Mouse (Mus musculus) stomach, embryonic 16.5 days (tissue): ENCODE data around the gene Parp3. TPM values are rescaled to one million over a fixed set of nuclear protein-coding genes. Genes with fewer than 3 reads are reported as not detected.
A peak's percentile ranks its signal among the peaks of the same experiment; 100 is the strongest.

ENCODE experiments used
- ATAC-seq: fragments of 200-750 bp; cut with Nextera tagmentation; 2 replicates; pipeline ENCODE4 v1.8.0; 2017; ENCODE audit warnings: moderate number of reproducible peaks, moderate TSS enrichment; ENCODE audit not compliant: insufficient read depth, low FRiP score
- H3K27ac ChIP-seq: fragments of 300-500 bp; sonication (generic); 2 replicates; pipeline ENCODE4 v1.5.1; 2014; ENCODE audit warnings: low read length
- H3K27me3 ChIP-seq: fragments of 300-500 bp; sonication (generic); 2 replicates; pipeline ENCODE4 v1.6.1; 2014; ENCODE audit warnings: low read length, control low read depth, mixed read lengths; ENCODE audit not compliant: control insufficient read depth, insufficient read depth
- H3K36me3 ChIP-seq: fragments of 300-500 bp; sonication (generic); 2 replicates; pipeline ENCODE4 v1.6.1; 2014; ENCODE audit warnings: low read length; ENCODE audit not compliant: control insufficient read depth, insufficient read depth
- H3K4me1 ChIP-seq: fragments of 300-500 bp; sonication (generic); 2 replicates; pipeline ENCODE4 v1.6.1; 2014; ENCODE audit warnings: low read length, control low read depth, mixed read lengths; ENCODE audit not compliant: control insufficient read depth, insufficient read depth
- H3K4me2 ChIP-seq: fragments of 300-500 bp; sonication (generic); 2 replicates; pipeline ENCODE4 v1.6.1; 2014; ENCODE audit warnings: low read depth, low read length, mixed read lengths
- H3K4me3 ChIP-seq: fragments of 300-500 bp; sonication (generic); replicated peaks from 2 replicates; pipeline ENCODE4 v1.5.1; 2014; ENCODE audit warnings: mild to moderate bottlenecking, low read length
- H3K9ac ChIP-seq: fragments of 300-500 bp; sonication (generic); 2 replicates; pipeline ENCODE4 v1.6.1; 2014; ENCODE audit warnings: low read length
- H3K9me3 ChIP-seq: fragments of 300-500 bp; sonication (generic); replicated peaks from 2 replicates; pipeline ENCODE4 v1.6.1; 2016; ENCODE audit warnings: low read length, control low read depth; ENCODE audit not compliant: control insufficient read depth
- WGBS: fragments of 180-500 bp; shearing (Covaris S2); extraction: QIAGEN DNeasy Blood & Tissue Kit; methylation state at CpG from one replicate; pipeline ENCODE4 v1.1.7; 2014; 5-methylcytosine and 5-hydroxymethylcytosine counted together
- polyA plus RNA-seq: library from polyadenylated mRNA; unstranded; fragments of >200 nt; fragmentation: Nextera tagmentation; extraction: Ambion mirVana; gene quantifications from 2 replicates; pipeline ENCODE4 v1.2.1, GENCODE M21; 2015

Parp3 gene
- 6.2 and 6.7 TPM in 2 replicates for polyA plus RNA-seq

DNA sequence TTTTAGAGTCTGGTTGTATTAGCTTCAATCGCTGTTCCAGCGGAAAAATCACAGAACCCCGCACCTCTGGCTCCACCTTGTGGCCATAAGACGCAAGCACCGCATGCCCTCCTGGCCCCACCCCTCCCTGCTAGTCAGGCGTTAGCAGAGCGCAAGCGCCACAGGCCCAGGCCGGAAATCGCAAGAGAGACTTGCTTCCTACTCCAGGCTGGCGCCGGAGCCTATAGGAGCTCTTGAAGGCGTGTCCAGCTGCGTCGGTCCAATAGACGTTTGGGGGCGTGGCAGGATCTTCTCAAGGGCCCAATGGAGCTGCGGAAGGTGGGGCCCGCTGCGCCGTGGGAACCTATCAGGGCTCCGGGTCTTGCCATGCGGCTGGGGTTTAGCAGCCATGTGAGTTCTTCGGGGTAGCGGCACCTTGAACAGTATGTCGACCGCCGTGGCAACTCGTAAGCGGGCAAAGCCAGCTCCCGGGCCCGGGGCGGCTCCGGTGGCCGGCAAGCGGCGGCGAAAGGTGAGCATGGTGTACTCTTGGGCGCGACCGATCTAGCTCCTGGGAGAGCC, at the start of gene Parp3:
Parp3 (minus strand) TSS at position 26 of the 561 bp plus-strand sequence.
- Histone ChIP-seq H3K4me3 (peak within 1 kb of the TSS; percentile 77), H3K4me1 (peaks cover 36% of the 10 kb centered on the region), H3K9me3 (no peaks in the 10 kb centered on the region), H3K27me3 (no peaks in the 10 kb centered on the region), H3K36me3 (peaks cover 7% of the 10 kb centered on the region; the same call in 1 of the 2 replicates), H3K9ac (peak within 1 kb of the TSS; percentile 72), H3K4me2 (peak within 1 kb of the TSS; percentile 97), H3K27ac (peak within 1 kb of the TSS; percentile 82)
- ATAC-seq = peak; percentile 97
- WGBS = under 1% methylated on average over 41 of the region's 41 CpGs

- WGBS = 73% methylated on average over 8 of the region's 8 CpGs
- no peak overlapping the region for H3K4me3 ChIP-seq
- H3K4me2 ChIP-seq = no peak overlapping the region
- no peaks in the 10 kb centered on the region for H3K27me3 ChIP-seq
- H3K9ac ChIP-seq = no peak overlapping the region
- no peaks in the 10 kb centered on the region for H3K36me3 ChIP-seq
- no peaks in the 10 kb centered on the region for H3K4me1 ChIP-seq
- no peak for ATAC-seq
- no peaks in the 10 kb centered on the region for H3K9me3 ChIP-seq
- H3K27ac ChIP-seq = no peak overlapping the region
Measured at GRCm38 (mm10) chr9:106519909-106520308, 43.2 kb upstream of the Parp3 start.

DNA sequence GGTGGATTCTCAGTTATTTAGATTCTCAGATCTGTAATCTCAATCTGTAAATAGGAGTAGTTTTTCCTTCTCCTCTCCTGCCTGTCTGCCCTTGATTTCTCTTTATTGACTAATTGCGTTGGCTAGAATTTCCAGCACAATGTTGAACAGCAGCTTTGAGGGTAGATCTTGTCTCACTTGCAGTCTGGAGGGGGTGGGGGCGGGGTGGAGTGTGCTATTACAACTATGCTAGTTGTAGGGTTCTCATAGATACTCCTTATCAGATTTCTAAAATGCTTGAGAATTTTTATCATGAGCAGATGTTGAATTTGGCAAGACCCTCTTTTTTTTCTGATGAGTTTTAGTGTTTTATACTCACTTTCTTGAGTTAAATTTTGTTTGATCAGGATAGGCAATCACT, 42.7 kb upstream of the Parp3 start:
- no peak overlapping the region for H3K9ac ChIP-seq
- H3K27ac ChIP-seq = no peak overlapping the region
- H3K27me3 ChIP-seq = no peaks in the 10 kb centered on the region
- no peaks in the 10 kb centered on the region for H3K4me1 ChIP-seq
- WGBS = 65% methylated on average over 2 of the region's 2 CpGs
- no peak for ATAC-seq
- no peak overlapping the region for H3K4me3 ChIP-seq
- no peaks in the 10 kb centered on the region for H3K9me3 ChIP-seq
- no peak overlapping the region for H3K4me2 ChIP-seq
- no peaks in the 10 kb centered on the region for H3K36me3 ChIP-seq

- ATAC-seq = no peak
- no peaks in the 10 kb centered on the region for H3K4me1 ChIP-seq
- no peaks in the 10 kb centered on the region for H3K36me3 ChIP-seq
- H3K4me3 ChIP-seq = no peak within 1 kb of the TSS
- no peak within 1 kb of the TSS for H3K9ac ChIP-seq
- H3K9me3 ChIP-seq = no peaks in the 10 kb centered on the region
- WGBS = 91% methylated on average over 4 of the region's 4 CpGs
- H3K27me3 ChIP-seq = no peaks in the 10 kb centered on the region
- no peak within 1 kb of the TSS for H3K27ac ChIP-seq
- no peak within 1 kb of the TSS for H3K4me2 ChIP-seq
Measured at GRCm38 (mm10) chr9:106514273-106514672, 37.5 kb upstream of the Parp3 start, which contains the start of gene Iqcf5. Gene Iqcf5 (plus strand): TSS chr9:106514573.

DNA sequence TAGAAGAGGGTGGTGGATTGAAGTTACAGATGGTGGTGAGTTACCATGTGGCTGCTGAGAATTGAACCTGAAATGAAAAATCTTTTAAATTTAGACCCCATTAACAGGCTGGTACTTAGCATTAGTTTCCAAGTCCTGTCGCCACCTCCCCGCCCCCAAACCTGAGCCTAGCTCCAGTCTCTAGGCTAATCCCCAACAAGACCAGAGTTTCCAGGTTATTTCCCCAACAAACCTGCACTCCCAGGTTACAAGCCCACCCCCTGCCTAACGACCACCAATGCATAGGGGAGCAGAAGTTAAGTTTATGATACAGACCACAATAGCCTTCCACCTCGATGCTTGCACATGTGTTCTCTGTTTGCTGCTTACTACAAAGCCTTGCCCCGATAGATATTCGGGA, 36.8 kb upstream of the Parp3 start:
- Histone ChIP-seq H3K4me1 (no peaks in the 10 kb centered on the region), H3K27ac (no peak overlapping the region), H3K4me3 (no peak overlapping the region), H3K9ac (no peak overlapping the region), H3K36me3 (no peaks in the 10 kb centered on the region), H3K27me3 (no peaks in the 10 kb centered on the region), H3K9me3 (no peaks in the 10 kb centered on the region), H3K4me2 (no peak overlapping the region)
- WGBS = 79% methylated on average over 6 of the region's 6 CpGs
- ATAC-seq = no peak

DNA sequence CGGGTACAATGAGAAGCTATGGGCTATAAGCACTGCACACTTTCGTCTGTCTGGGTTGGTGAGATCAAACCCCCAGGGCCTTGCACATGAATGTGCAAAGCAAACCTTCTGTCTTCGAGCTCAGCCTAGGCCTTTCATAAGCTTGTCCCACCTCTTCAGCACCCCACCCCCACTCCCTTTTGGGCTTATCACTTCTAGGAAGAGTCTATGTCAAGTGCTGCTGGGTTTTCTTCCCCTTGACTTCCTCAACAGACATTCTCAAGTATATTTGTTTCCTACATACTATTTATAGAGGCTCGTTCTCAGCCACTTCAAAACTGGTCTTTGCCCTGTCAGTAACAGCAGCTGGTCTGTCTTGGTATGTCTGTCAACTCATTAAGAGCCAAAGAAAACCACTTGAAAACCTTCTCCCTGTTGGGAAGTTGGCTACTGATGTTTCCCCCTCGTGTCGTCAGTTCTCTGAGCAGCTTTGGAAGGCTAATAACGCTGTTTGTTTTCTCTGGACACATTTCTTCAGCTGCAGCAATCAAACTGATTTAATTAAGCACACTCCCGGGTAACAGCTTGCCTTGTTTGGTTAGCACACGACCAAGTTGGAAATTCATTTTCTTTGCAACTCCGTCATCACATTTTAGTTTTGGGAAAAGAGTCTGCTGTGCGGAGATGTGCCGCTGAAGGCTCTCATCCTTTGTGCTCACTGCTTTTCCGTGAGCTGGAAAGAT, 36.1 kb upstream of the Parp3 start:
- Histone ChIP-seq H3K9me3 (no peaks in the 10 kb centered on the region), H3K36me3 (no peaks in the 10 kb centered on the region), H3K9ac (no peak overlapping the region), H3K27me3 (no peaks in the 10 kb centered on the region), H3K4me1 (no peaks in the 10 kb centered on the region), H3K27ac (no peak overlapping the region), H3K4me2 (no peak overlapping the region), H3K4me3 (no peak overlapping the region)
- no peak for ATAC-seq
- WGBS = 57% methylated on average over 13 of the region's 13 CpGs

DNA sequence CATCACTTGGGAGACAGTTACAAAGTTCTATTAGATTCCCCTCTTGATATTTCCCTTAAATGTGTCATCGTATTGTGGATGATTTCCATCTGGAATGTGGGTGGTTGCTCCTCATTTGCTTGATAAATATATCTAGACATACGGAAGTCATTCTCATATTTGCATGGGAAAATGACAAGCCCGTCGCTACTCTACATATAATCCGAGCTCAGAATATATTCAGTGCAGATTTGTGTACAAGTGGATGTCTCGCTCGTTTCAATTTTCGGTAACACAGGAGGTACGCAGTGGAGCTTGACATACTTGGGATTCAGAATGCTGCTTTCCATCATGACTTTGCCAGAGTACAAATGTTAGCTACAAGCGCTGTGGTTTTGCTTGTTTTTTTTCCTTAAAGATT, 32.6 kb upstream of the Parp3 start:
- no peak for ATAC-seq
- Histone ChIP-seq H3K36me3 (no peaks in the 10 kb centered on the region), H3K27me3 (no peaks in the 10 kb centered on the region), H3K9ac (no peak overlapping the region), H3K4me1 (no peaks in the 10 kb centered on the region), H3K27ac (no peak overlapping the region), H3K4me3 (no peak overlapping the region), H3K4me2 (no peak overlapping the region), H3K9me3 (no peaks in the 10 kb centered on the region)
- WGBS = 88% methylated on average over 10 of the region's 10 CpGs

GRCm38 (mm10) chr9:106504246-106504645, 27.5 kb upstream of the Parp3 start:
- H3K4me3 ChIP-seq = no peak overlapping the region
- 70% methylated on average over 6 of the region's 6 CpGs for WGBS
- ATAC-seq = no peak
- no peak overlapping the region for H3K9ac ChIP-seq
- no peaks in the 10 kb centered on the region for H3K36me3 ChIP-seq
- H3K9me3 ChIP-seq = no peaks in the 10 kb centered on the region
- H3K27ac ChIP-seq = no peak overlapping the region
- H3K27me3 ChIP-seq = no peaks in the 10 kb centered on the region
- no peak overlapping the region for H3K4me2 ChIP-seq
- H3K4me1 ChIP-seq = no peaks in the 10 kb centered on the region

GRCm38 (mm10) chr9:106501846-106502245, 25.1 kb upstream of the Parp3 start:
- Histone ChIP-seq H3K36me3 (no peaks in the 10 kb centered on the region), H3K27me3 (no peaks in the 10 kb centered on the region), H3K9me3 (no peaks in the 10 kb centered on the region), H3K4me3 (no peak overlapping the region), H3K27ac (no peak overlapping the region), H3K4me2 (no peak overlapping the region), H3K4me1 (no peaks in the 10 kb centered on the region), H3K9ac (no peak overlapping the region)
- WGBS = 85% methylated on average over 22 of the region's 22 CpGs
- no peak for ATAC-seq
